Mouse (Mus musculus) embryonic fibroblast, embryonic 13.5 days (primary cell): ENCODE measurements around the gene Clk4.

Source experiments
- CTCF ChIP-seq: IDR thresholded peaks from 2 replicates; pipeline ENCODE4 v1.5.1; 2011; ENCODE audit warnings: mild to moderate bottlenecking, control low read depth, low read length, moderate library complexity, borderline replicate concordance; ENCODE audit not compliant: insufficient read depth
- POLR2A ChIP-seq: IDR thresholded peaks from 2 replicates; pipeline ENCODE4 v1.6.1; 2011; ENCODE audit warnings: low read depth, mild to moderate bottlenecking, control low read depth, low read length, moderate library complexity

DNA sequence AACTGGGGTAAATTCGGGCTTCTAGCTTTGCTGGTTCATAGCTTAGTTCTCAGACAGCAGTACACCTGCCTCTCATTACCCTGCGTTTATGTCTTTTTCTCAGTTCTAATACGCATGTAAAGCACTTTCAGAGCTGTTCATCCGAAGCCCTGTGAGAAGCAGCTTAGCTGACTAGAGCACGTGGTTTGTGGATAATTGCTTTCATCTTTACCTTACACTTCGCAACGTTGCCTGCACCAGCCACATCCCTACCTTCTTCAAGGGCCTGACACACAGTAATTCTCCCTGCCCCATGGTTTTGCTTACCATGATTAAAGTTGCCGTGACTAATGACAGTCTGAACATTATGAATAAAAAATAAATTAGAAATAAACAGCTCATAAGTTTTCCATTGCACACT lies 50.3 kb downstream of the Clk4 start:
- TF ChIP-seq POLR2A = no peak
- no peak for TF ChIP-seq CTCF
